Mouse (Mus musculus) erythroblast, embryonic 14.5 days (primary cell): ENCODE results near the gene Utp11. TPM values are rescaled to one million over a fixed set of nuclear protein-coding genes. Genes with fewer than 3 reads are reported as not detected.

ENCODE experiments used
- H3K27me3 ChIP-seq: 2 replicates; pipeline ENCODE4 v1.6.1; 2012; ENCODE audit warnings: inconsistent platforms; ENCODE audit not compliant: control insufficient read depth
- H3K36me3 ChIP-seq: 2 replicates; pipeline ENCODE4 v1.6.1; 2012; ENCODE audit warnings: mild to moderate bottlenecking, inconsistent platforms; ENCODE audit not compliant: control insufficient read depth
- H3K4me1 ChIP-seq: 2 replicates; pipeline ENCODE4 v1.6.1; 2012; ENCODE audit warnings: inconsistent platforms; ENCODE audit not compliant: control insufficient read depth
- H3K4me3 ChIP-seq: replicated peaks from 2 replicates; pipeline ENCODE3; 2012; ENCODE audit warnings: moderate library complexity, mild to moderate bottlenecking, inconsistent platforms
- H3K9me3 ChIP-seq: 2 replicates; pipeline ENCODE4 v1.6.1; 2012; ENCODE audit warnings: low read length, inconsistent platforms, mixed read lengths; ENCODE audit not compliant: control insufficient read depth
- GATA1 ChIP-seq: IDR thresholded peaks from 2 replicates; pipeline ENCODE4 v1.6.1; 2012; ENCODE audit warnings: low read length, inconsistent platforms, mixed read lengths
- TAL1 ChIP-seq: IDR thresholded peaks from 3 replicates; pipeline ENCODE4 v1.6.1; 2012; ENCODE audit warnings: low read length, inconsistent platforms, mixed read lengths
- polyA plus RNA-seq: library from polyadenylated mRNA; stranded (reverse); fragments of >175 nt; gene quantifications from 2 replicates; pipeline ENCODE4 v1.2.3, GENCODE M21; 2012

Utp11 gene
- polyA plus RNA-seq, 1 experiment: 0.50 TPM

GRCm38 (mm10) chr4:124705661-124706269, 12.4 kb upstream of the Utp11 start:
- H3K36me3 ChIP-seq: peaks cover 10% of the 10 kb centered on the region; the same call in 1 of the 2 replicates
- H3K27me3 ChIP-seq: peaks cover 30% of the 10 kb centered on the region
- H3K4me1 ChIP-seq: peaks cover 52% of the 10 kb centered on the region
- H3K9me3 ChIP-seq: no peaks in the 10 kb centered on the region
- no peak for TF ChIP-seq GATA1
- no peak for TF ChIP-seq TAL1
- no peak overlapping the region for H3K4me3 ChIP-seq

GRCm38 (mm10) chr4:124704797-124705474, 11.5 kb upstream of the Utp11 start:
- no peak for TF ChIP-seq GATA1
- no peak for TF ChIP-seq TAL1
- no peaks in the 10 kb centered on the region for H3K9me3 ChIP-seq
- H3K27me3 ChIP-seq: peaks cover 38% of the 10 kb centered on the region
- peaks cover 52% of the 10 kb centered on the region for H3K4me1 ChIP-seq
- no peak overlapping the region for H3K4me3 ChIP-seq
- peaks cover 10% of the 10 kb centered on the region; the same call in 1 of the 2 replicates for H3K36me3 ChIP-seq

- peaks cover 10% of the 10 kb centered on the region; the same call in 1 of the 2 replicates for H3K36me3 ChIP-seq
- peaks cover 50% of the 10 kb centered on the region for H3K4me1 ChIP-seq
- peaks cover 42% of the 10 kb centered on the region for H3K27me3 ChIP-seq
- H3K9me3 ChIP-seq: no peaks in the 10 kb centered on the region
- TF ChIP-seq GATA1 (no peak), TAL1 (no peak)
- H3K4me3 ChIP-seq: no peak overlapping the region
Observed at GRCm38 (mm10) chr4:124703881-124704796, 10.7 kb upstream of the Utp11 start.

- no peaks in the 10 kb centered on the region for H3K9me3 ChIP-seq
- TF ChIP-seq GATA1: no peak
- TF ChIP-seq TAL1: no peak
- H3K4me1 ChIP-seq: peaks cover 43% of the 10 kb centered on the region
- no peak overlapping the region for H3K4me3 ChIP-seq
- H3K27me3 ChIP-seq: peaks cover 46% of the 10 kb centered on the region
- peaks cover 10% of the 10 kb centered on the region; the same call in 1 of the 2 replicates for H3K36me3 ChIP-seq
Observed at GRCm38 (mm10) chr4:124703406-124703805, 10.0 kb upstream of the Utp11 start.

- no peak overlapping the region for H3K4me3 ChIP-seq
- H3K4me1 ChIP-seq: peaks cover 38% of the 10 kb centered on the region
- peaks cover 4% of the 10 kb centered on the region; the same call in 1 of the 2 replicates for H3K36me3 ChIP-seq
- peaks cover 46% of the 10 kb centered on the region for H3K27me3 ChIP-seq
- TF ChIP-seq TAL1 (no peak), GATA1 (no peak)
- no peaks in the 10 kb centered on the region for H3K9me3 ChIP-seq
Observed at GRCm38 (mm10) chr4:124701916-124702315, 8.5 kb upstream of the Utp11 start.

- TF ChIP-seq TAL1 (no peak), GATA1 (no peak)
- Histone ChIP-seq H3K27me3 (peaks cover 47% of the 10 kb centered on the region), H3K36me3 (peaks cover 4% of the 10 kb centered on the region; the same call in 1 of the 2 replicates), H3K4me1 (peaks cover 40% of the 10 kb centered on the region), H3K9me3 (no peaks in the 10 kb centered on the region), H3K4me3 (peak overlapping the region; percentile 69)
Observed at GRCm38 (mm10) chr4:124701052-124701845, 7.8 kb upstream of the Utp11 start.

- H3K27me3 ChIP-seq: peaks cover 52% of the 10 kb centered on the region
- TF ChIP-seq GATA1 (no peak), TAL1 (no peak)
- H3K4me3 ChIP-seq: peak within 1 kb of the TSS; percentile 69
- H3K36me3 ChIP-seq: no peaks in the 10 kb centered on the region
- peaks cover 45% of the 10 kb centered on the region for H3K4me1 ChIP-seq
- no peaks in the 10 kb centered on the region for H3K9me3 ChIP-seq
Observed at GRCm38 (mm10) chr4:124700248-124700971, 7.0 kb upstream of the Utp11 start, which contains the start of gene Fhl3. Fhl3 (plus strand) TSS chr4:124700701.

GRCm38 (mm10) chr4:124699791-124700190, 6.4 kb upstream of the Utp11 start:
- Histone ChIP-seq H3K4me3 (peak overlapping the region; percentile 69), H3K4me1 (peaks cover 46% of the 10 kb centered on the region), H3K36me3 (no peaks in the 10 kb centered on the region), H3K27me3 (peaks cover 48% of the 10 kb centered on the region), H3K9me3 (no peaks in the 10 kb centered on the region)
- TF ChIP-seq TAL1: no peak
